Comparison of ENCODE assay signal across 11 mouse cellular contexts in genomic region chr17:42741801-42742217, GRCm38 (mm10). TPM values are rescaled to one million over a fixed set of nuclear protein-coding genes. Genes with fewer than 3 reads are reported as not detected.
DNase-seq lines count a peak whose midpoint lies in the region; TF ChIP-seq lines count a peak whose summit lies in the region.
"Had no signal": no experiment of that assay in that cellular context is flagged by ENCODE, and none has a peak within 500 bp of the region (broad histone marks: within the 10 kb centered on the region; RNA-seq: fewer than 3 reads in every experiment).

Gene Adgrf2 (minus strand): TSS chr17:42742179.

- no peak for TF ChIP-seq EP300 in heart, adult 2 months (IDR thresholded peaks at IDR 0.05; ENCODE audit: insufficient read depth, low read depth, low read length)

- WGBS in kidney, adult 2 months, result 32% methylated on average over 7 of the region's 7 CpGs
- 30% methylated on average over 7 of the region's 7 CpGs for WGBS in heart, adult 2 months

- no peaks in the 10 kb centered on the region for H3K27me3 ChIP-seq in kidney, adult 2 months (replicated peaks; ENCODE audit: control insufficient read depth, insufficient read depth, low read length)
- no peaks in the 10 kb centered on the region for H3K27me3 ChIP-seq in heart, adult 2 months (ENCODE audit: control insufficient read depth, insufficient read depth, low read length)

- H3K4me3 ChIP-seq in kidney, adult 2 months (ENCODE audit: insufficient read depth, low read depth, low read length), result no peak within 1 kb of the TSS
- no peak within 1 kb of the TSS for H3K4me3 ChIP-seq in heart, adult 2 months

- H3K4me1 ChIP-seq in kidney, adult 2 months (ENCODE audit: control insufficient read depth, insufficient read depth, low read length), result no peaks in the 10 kb centered on the region
- peaks cover 2% of the 10 kb centered on the region; the same call in 1 of the 2 replicates for H3K4me1 ChIP-seq in heart, adult 2 months (ENCODE audit: control insufficient read depth, insufficient read depth, low read length)

- H3K27ac ChIP-seq in kidney, adult 2 months (ENCODE audit: insufficient read depth, low read depth, low read length), result no peak within 1 kb of the TSS
- H3K27ac ChIP-seq in heart, adult 2 months, result no peak within 1 kb of the TSS

- H3K79me2 ChIP-seq in heart, adult 2 months (replicated peaks; ENCODE audit: control insufficient read depth, insufficient read depth, low read length), result no peaks in the 10 kb centered on the region

- no peak within 1 kb of the TSS for H3K9ac ChIP-seq in heart, adult 2 months (ENCODE audit: low read depth, low read length)

- peak; percentile 32 for DNase-seq in kidney, adult 2 months
- no peak for DNase-seq in kidney, adult 18-20 months
- DNase-seq in heart, adult 2 months, result peak; percentile 38 to 56
- peak; percentile 14 for DNase-seq in kidney, adult 9 months
- DNase-seq in lung, postnatal 4 days, result peak; percentile 31 to 78
- no peak for DNase-seq in cerebellum, postnatal 25 days
- DNase-seq in left cerebral cortex, postnatal 14 days (ENCODE audit: low spot score in 2 of 2), result no peak
- DNase-seq in left cerebral cortex, adult 11 months (ENCODE audit: low spot score), result no peak
- DNase-seq: B cell, adult 2 months had no signal

- no peak for TF ChIP-seq POLR2A in kidney, adult 2 months (IDR thresholded peaks at IDR 0.05; ENCODE audit: low read depth, low read length)
- TF ChIP-seq POLR2A in heart, adult 2 months (IDR thresholded peaks at IDR 0.05; ENCODE audit: insufficient read depth, low read depth, low read length), result no peak

- no peak for TF ChIP-seq CTCF in kidney, adult 2 months (conservative IDR thresholded peaks at IDR 0.05; ENCODE audit: insufficient read depth, insufficient read length, low read depth, low read length)
- no peak for TF ChIP-seq CTCF in heart, adult 2 months (IDR thresholded peaks at IDR 0.05)

- no peaks in the 10 kb centered on the region for H3K36me3 ChIP-seq in kidney, adult 2 months (ENCODE audit: control insufficient read depth, insufficient read depth, low read length)
- H3K36me3 ChIP-seq in heart, adult 2 months (ENCODE audit: control insufficient read depth, insufficient read depth, low read length), result no peaks in the 10 kb centered on the region; the same call in 1 of the 2 replicates

- intact Hi-C loops in heart, adult 2 months (cut with DNase I), result no loop called here
- intact Hi-C loops in left cerebral cortex, postnatal 14 days (cut with DNase I), result no loop called here

RNA-seq across cellular contexts. Expression of gene Adgrf2, which starts in this region (rescaled TPM):
- polyA plus RNA-seq in kidney, adult 2 months (2012; rRNA removed), result 0.08 and 0.19 TPM in 2 replicates
- total RNA-seq in heart, adult 2 months (2021), result under 1 TPM in 1 of 2 experiments, not detected in 1; 0.10 TPM
- 0.06 and 0.23 TPM in 2 replicates for polyA plus RNA-seq in heart, adult 2 months (2012; rRNA removed)
- under 1 TPM; 0.44 to 0.68 TPM for total RNA-seq in left cerebral cortex, postnatal 14 days (2021)
- total RNA-seq: monocyte, adult 5-6 weeks had no signal
- polyA plus RNA-seq: inflammation-experienced regulatory T-cells, adult 6 months had no signal

Comparison
In these comparisons a context has a peak if more than half of its experiments do, and no peak if none do; other contexts are left out.
1. DNase-seq: peak in kidney, adult 9 months (single experiment) and lung, postnatal 4 days (2 of 2); none in kidney, adult 18-20 months (single experiment), cerebellum, postnatal 25 days (0 of 2), left cerebral cortex, postnatal 14 days (0 of 2) and left cerebral cortex, adult 11 months (single experiment).
2. Peak in DNase-seq in kidney, adult 2 months; RNA of the gene not detected or under 1 TPM.
3. Peak in DNase-seq in heart, adult 2 months; RNA of the gene not detected or under 1 TPM.